Mouse (Mus musculus): Measurements from ENCODE around the gene Zfp972. TPM values are rescaled to one million over a fixed set of nuclear protein-coding genes. Genes with fewer than 3 reads are reported as not detected.

Gene Zfp972
- polyA plus RNA-seq, 1 experiment from 2014 or later: not detected

Other genes with a start within 250 kb of the Zfp972 start
- 5.8 and 6.6 TPM in 2 replicates for gene Gm14322, start 166.3 kb downstream of the Zfp972 start, polyA plus RNA-seq (2014; fragmentation: Nextera tagmentation; extraction: Ambion mirVana)
- gene Gm14325, start 85.3 kb downstream of the Zfp972 start, polyA plus RNA-seq (2014; fragmentation: Nextera tagmentation; extraction: Ambion mirVana): 42.0 and 45.9 TPM in 2 replicates
- gene Gm14327, start 28.5 kb downstream of the Zfp972 start, polyA plus RNA-seq (2014; fragmentation: Nextera tagmentation; extraction: Ambion mirVana): 1.6 and 3.8 TPM in 2 replicates
- gene Gm14326, start 31.7 kb upstream of the Zfp972 start, polyA plus RNA-seq (2014; fragmentation: Nextera tagmentation; extraction: Ambion mirVana): 17.0 and 18.8 TPM in 2 replicates
- 14.2 and 15.1 TPM in 2 replicates for gene Zfp971, start 97.7 kb upstream of the Zfp972 start, polyA plus RNA-seq (2014; fragmentation: Nextera tagmentation; extraction: Ambion mirVana)
- gene Zfp931, start 152.9 kb upstream of the Zfp972 start, polyA plus RNA-seq (2014; fragmentation: Nextera tagmentation; extraction: Ambion mirVana): 15.7 and 16.2 TPM in 2 replicates
- 11.9 and 14.5 TPM in 2 replicates for gene Phactr3, start 193.4 kb upstream of the Zfp972 start, polyA plus RNA-seq (2014; fragmentation: Nextera tagmentation; extraction: Ambion mirVana)